Mouse (Mus musculus): ENCODE results near the gene Dnaaf1.

Gene Dnaaf1

DNA sequence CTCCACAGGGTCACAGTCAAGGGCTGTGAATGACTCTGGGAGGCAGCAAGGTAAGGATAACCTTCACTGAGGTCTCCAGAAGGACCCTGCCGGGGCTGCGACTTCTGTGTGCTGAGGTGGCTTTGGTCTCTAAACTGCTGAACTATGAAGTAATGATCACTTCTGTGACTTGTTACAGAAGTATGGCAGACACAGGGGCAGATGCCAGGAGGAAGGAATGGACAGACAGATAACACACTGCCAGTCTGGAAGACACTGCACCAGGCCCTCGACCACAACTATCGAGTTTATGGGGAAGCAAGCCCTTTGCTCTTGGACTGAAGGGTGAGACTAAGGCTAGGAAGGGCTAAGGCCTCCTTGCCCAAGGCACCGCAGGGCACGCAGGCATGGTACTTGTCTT, 3.9 kb upstream of the Dnaaf1 start:
- DNase-seq (ENCODE audit: extremely low spot score) = no peak

DNA sequence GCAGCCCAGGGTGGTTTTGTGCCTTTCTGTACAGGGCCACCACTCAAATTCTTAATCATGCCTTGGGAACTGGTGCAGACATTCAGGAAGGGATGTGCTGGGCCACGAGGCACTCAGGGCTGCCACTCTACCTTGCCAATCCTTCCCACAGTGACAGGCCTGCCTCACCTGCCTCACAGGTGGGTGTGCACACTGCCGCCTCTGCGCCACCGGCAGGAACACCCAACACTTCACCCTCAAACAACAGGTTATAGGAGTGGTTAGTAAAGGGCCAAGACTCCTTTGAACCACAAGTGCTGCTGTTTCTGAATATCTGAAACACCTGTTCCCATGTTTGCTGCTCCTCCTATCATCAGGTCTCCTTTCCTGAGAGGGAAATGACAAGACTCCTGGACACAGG, 2.6 kb upstream of the Dnaaf1 start:
- no peak for DNase-seq (ENCODE audit: extremely low spot score)

DNA sequence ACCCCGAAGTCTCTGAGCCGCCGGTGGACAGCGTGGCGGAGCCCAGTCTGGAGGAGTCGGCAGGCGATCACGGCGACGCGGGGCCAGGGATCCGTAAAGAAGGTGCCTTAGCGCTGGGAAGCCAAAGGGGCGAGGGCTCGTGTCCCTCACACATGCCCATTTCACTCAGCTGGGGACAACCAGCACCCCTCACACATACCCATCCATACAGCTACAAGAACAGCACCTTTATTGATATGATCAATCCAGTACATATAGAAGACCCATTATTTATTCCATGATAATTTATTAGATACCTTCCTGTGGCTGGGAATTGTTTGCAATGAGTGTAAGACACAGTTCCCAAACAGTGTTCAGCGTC, 311 bp downstream of the Dnaaf1 start:
- no peak for DNase-seq (ENCODE audit: extremely low spot score)

DNA sequence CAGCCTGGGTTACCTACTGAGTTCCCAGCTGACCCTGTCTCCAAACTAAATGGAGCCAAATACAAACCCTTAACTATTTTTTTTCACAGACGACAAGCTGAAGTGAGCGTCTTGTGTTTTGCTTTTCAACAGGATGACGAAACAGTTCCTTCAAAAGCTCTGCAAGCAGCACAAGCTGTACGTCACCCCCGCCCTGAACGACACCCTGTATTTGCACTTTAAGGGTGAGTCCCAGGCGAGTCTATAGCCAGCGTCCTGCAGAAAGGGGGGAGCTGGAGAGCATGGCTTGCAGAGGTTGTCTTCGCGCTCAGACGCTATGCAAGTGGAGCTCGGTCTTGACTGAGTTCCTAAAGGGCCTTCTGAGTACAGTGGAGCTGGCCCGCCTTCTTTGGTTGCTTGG, 4.1 kb downstream of the Dnaaf1 start:
- no peak for DNase-seq (ENCODE audit: extremely low spot score)

DNA sequence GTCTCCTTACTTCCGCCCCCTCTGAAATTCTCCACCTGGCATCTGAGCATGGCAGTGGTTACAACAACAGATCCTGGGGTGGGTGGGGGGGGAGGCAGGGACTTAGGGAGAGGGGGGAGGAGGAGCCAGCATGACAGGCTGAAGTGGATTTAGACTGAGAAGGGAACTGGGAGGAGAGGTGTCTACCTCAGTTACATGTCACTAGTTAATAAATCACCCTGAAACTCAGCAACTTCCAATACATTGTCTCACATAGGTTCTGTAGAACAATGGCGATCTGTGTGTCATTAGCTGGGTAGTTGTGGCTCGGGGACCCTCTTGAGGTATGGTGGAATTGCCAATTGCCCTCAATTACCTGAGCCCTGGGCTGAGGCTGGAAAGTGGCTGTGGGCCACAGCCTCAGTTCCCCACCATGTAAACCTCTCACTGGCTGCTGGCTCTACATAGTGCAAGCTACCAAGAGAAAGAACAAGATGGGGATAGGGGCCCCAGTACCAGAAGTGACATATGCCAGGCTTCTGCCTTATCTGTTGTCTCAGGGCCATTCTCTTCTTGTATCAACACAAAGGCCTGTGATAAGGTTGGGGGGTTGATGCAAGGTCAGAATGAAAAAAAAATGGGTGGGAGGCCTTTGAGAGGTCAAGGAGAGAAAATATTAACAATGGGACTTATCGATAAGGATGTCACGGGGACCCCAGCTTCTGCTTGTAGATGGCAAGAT, 5.6 kb downstream of the Dnaaf1 start:
- DNase-seq (ENCODE audit: extremely low spot score) = no peak

DNA sequence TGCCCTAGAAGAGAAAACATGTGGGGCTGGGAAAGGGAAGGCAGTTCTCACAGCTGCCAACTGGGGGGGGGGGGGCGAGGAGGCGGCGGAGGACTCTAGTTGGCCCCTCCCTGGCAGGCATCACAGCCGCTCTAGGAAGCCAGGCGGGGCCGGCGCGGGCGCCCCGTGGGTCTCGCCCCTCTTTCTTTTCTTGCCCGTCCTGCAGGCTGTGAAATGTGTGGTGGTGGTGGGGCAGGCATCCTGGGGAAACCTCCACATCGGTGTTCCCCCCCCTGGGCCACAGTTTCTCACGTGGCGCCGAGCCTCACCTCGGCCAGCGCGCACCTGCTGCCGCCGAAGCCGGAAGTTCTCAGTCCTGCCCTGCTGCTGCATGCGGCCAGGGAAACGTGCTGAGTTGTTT, 10.9 kb downstream of the Dnaaf1 start:
- no peak for DNase-seq (ENCODE audit: extremely low spot score)

DNA sequence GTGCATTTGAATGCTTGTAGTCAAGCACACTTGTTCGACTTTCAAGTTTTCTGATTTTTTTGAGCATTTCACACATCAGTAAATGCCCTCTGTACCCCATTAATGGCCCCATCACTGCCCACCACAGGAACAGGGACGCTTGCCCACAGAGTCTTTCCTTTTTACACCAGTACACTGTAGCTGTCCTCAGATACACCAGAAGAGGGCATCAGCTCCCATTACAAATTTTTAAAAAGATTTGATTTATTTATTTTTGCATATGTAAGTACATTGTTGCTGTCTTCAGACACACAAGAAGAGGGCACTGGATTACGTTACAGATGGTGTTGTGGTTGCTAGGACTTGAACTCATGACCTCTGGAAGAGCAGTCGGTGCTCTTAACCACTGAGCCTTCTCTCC, 13.3 kb downstream of the Dnaaf1 start:
- DNase-seq (ENCODE audit: extremely low spot score) = no peak

DNA sequence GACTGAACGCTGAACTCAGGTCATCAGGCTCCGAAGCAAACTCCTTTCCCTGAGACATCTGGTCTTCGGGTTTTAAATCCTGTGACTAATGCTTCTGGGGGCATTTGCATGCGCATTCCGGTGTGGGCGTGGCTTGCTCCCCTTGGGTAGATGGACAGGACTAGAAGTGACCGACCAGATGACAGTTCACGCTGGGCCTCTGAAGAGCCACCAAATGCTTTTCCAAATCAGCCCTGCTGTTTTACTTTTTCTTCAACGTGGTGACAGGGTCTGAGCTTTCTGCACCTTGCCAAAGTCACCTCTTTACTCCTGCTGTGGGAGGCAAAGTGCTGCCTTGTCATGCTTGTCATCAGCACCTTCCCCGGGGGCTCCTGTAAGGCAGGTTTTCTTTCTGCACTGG, 13.8 kb downstream of the Dnaaf1 start:
- DNase-seq (ENCODE audit: extremely low spot score) = no peak

DNA sequence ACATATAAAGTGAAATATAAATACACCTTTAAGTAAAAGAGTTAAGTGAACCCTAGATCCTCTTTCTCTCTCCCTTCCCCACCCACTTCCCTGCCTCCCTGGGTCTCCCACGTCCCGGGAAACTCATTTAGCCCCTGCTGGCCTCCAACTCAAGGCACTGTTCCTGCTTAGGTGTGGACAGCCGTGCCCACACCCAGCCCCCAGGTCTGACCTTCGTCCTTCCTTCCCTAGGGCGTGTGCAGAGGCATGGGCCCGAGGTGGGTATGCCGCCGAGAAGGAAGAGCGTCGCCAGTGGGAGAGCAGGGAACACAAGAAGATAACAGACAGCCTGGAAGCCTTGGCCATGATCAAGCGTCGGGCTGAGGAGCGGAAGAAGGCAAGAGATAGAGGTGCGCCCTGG, 15.3 kb downstream of the Dnaaf1 start:
- no peak for DNase-seq (ENCODE audit: extremely low spot score)

DNA sequence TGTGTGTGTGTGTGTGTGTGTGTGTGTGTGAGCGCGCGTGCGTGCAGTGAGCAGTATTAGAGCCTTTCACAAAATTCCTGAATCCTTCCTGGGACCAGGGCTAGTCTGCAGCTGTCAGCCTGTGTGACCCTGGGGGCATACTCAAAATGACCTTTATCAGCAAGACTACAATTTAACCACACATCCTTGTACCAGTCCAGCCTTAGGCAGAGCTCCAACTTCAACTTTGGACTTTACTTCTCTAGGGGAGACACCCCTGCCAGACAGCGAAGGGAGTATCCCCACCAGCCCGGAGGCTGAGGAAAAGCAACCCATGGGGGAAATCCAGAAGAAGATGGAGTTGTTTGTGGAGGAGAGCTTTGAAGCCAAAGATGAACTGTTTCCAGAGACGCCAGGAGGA, 16.4 kb downstream of the Dnaaf1 start:
- DNase-seq (ENCODE audit: extremely low spot score) = no peak

DNA sequence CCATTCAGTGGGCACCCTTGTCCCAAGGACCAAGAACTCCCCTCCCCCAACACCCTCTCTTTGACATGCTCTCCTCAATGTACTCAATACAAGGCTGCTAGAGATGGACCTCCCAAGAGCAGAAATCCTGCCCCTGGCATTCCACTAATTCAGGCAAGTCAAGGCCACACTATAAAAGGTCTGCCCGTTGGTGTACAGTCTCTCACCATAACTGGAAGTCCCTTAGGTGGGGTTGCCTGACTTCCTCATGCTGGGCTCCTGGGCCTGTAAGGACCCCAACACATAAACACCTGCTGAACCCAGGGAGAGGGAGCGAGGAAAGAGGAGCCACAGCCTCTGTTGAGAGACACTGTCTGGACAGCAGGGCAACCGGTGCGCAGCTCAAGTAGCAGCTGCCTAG, 28.7 kb downstream of the Dnaaf1 start:
- DNase-seq (ENCODE audit: extremely low spot score) = no peak

DNA sequence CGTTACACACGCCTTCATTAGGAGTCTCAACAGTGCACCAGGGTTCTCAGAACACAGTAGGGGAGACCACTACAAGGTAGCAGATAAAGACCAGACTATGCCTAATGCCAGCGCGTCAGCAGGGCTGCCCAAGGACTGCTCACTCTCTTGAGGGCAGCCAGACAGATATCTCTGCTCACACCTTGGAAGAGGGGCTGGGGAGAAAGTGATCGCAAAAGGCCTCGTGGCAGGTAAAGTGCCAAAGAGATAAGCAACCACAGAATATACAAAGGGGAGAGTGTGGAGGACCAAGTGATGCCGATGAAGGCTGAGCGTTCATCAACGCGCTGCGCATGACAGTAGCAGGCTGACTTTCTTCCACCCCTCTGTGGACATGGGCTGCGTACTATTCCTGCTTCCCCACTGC, 29.4 kb downstream of the Dnaaf1 start:
- DNase-seq (ENCODE audit: extremely low spot score) = no peak

DNA sequence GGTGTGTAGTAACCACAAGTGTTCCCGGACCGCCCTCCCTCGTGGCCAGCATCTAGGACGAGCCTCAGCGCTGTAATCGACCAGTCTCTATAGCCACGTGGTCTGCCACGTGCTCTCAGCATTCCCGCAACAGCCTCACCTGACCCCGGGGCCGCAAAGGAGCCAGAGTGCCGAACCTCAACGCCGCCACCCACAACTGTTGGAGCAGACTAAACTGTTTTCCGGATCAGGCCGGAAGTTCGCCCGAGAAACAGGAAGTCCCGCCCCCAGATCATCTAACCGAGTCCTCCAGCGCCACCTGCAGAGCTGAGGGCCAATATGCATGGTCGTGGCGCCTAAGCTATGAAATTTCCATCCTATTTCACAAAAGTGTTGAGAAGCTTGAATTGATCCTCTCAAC, 30.0 kb downstream of the Dnaaf1 start, which contains the start of gene Taf1c:
Taf1c (minus strand) TSS at position 227 of the 400 bp plus-strand sequence.
- peak; percentile 90 for DNase-seq (ENCODE audit: extremely low spot score)

DNA sequence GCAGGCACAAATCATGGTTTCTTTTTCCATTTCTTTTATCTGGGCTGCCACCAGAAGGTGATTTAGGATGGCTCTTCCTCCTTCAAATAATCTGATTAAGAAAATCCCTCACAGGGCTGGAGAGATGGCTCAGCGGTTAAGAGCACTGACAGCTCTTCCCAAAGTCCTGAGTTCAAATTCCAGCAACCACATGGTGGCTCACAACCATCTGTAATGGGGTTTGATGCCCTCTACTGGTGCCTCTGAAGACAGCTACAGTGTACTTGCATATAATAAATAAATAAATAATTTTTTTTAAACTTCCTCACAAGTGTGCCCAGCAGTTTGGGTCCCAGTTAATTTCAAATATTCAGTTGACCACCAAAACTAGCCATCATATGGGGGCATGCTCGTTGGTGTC, 31.2 kb downstream of the Dnaaf1 start:
- no peak for DNase-seq (ENCODE audit: extremely low spot score)

DNA sequence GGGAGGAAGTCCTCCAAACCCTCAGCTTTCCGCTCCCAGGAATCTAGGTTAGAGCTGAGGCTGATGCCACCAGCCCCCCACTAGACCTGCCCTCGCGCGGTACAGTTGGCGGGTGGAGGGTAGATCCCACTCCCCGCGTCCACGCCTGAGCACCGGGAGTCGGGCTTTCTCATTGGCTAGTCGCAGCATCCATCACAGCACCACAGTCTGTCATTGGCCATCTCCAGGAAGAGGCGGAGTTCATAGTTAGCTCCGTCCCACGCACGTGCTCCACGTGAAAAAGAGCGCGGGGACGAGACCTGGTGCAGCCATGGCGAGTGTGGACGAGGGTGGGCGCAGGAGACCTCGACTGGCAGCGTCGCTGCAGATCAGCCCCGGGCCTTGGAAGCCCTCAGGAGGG, 37.4 kb downstream of the Dnaaf1 start, which contains the start of gene Adad2:
Adad2 (plus strand) TSS at position 277 of the 400 bp plus-strand sequence.
- no peak for DNase-seq (ENCODE audit: extremely low spot score)

DNA sequence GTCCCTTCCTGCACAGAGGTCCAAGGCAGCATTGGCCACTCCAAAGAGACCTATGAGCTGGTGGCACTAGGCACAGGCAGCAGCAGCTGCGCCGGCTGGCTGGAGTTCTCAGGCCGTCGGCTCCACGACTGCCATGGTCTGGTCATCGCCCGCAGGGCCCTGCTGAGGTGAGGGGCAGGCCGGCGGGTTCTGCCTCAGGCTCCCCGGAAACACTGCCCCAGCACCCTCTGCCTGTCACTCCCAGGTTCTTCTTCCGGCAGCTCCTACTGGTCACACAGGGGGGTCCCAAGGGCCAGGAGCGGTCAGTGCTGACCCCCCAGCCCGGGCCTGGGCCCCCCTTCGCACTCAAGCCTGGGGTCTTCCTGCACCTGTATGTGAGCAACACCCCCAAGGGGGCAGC, 40.1 kb downstream of the Dnaaf1 start:
- no peak for DNase-seq (ENCODE audit: extremely low spot score)

DNA sequence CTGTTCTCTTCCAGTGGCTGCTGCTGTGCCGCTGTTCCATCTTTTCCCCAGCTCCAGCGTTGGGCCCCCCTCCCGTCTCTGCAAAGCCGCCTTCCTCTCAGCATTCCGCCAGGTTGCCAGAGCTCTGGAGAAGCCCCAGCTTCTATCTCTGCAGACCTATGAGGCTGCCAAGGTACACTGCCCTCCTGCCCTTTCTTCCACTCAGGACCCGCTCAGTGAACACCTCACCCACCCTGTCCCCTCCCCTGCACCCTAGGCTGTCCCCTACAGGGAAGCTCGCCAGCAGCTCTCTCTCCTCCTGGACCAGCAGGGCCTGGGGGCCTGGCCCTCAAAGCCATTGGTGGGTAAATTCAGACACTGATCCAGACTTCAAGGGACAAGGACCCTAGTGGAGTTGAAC, 41.3 kb downstream of the Dnaaf1 start:
- no peak for DNase-seq (ENCODE audit: extremely low spot score)

DNA sequence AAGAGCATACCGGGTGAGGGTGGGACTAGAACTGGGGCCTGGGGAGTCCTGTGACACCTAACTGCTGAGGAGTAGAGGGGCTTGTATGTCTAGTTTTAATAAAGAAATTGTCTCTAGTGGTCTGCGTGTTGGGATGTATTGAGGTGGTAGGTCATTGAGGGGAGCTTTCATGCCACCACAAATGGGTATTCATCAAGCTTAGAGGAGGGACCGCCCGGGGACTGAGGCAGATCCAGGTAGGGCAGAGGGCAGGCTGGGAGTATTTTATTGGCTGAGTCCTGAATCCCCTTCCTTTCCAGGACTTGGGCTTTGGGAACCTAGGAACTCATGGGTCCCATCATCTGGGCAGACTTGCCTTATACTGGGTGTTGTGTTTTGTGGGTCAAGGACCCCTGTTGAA, 41.8 kb downstream of the Dnaaf1 start:
- DNase-seq (ENCODE audit: extremely low spot score) = no peak

DNA sequence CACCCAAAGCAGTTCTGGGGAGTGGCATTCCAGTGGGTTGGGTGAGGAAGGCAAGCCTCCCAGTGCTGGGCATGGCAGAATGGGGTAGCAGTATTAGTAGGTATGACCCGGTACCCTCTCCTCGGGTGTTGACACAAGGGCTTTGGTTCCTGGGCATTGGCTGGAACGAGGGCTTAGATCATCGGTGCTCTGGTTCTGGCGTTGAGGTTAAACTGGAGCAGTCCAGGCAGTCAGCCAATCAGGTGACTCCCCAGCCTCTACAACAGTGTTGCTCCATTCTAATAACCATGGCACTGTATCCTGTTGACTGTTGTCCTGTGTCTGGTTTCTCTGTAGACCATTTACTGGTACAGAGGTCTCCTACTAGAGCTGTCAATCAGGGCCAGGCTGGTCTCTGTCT, 42.6 kb downstream of the Dnaaf1 start:
- no peak for DNase-seq (ENCODE audit: extremely low spot score)

DNA sequence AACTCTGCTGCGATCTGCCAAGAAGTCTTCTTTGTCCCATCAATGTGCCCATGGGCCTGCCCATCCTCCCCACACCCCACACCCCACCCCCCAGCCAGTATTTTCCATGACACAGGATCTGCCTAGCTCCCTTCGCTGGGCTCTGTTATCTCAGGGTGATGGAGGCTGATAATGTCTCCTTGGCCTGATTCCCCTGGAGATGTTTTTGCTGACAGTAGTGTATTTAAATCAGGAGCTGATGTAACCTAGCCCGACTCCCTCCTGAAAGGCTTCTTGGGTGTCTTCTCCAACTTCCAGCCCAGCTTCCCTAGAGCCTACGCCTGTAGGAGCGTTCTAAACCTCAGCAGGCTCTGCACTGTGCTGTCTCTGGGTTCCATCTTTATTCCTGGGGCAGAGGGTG, 43.9 kb downstream of the Dnaaf1 start:
- DNase-seq (ENCODE audit: extremely low spot score) = no peak

DNA sequence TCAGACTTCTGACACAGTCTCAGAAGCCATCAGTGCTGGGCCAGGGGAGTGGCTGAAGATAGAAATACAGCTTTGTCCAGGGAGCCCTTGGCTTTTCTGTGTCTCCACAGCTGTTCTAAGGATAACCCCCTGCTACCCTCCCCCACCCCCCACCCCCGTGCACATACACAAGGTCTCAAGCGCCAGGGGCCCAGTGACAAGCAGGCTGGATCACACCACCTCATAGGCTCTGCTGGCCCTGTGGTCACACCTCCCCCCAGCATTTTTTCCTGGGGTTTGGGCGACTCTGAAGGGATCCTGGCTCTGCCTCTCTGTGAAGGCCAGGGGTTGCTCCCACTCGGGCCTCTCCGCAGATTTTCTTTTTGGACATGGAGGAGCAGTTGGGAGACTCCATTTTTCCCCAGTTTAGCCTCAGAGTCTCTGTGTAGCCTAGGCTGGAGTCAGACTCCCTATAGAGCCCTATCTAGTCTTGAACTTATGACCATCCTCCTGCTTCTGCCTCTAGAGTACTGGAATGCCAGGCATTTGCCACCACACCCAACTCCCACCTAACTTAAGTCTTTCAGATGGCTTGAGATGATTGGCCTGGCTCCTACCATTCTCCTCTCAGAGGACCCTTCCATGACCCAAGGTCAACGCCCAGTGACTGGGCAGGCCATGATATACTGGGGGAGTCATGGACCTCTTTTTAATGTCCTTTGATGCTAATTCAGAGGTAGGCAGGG, 45.2 kb downstream of the Dnaaf1 start:
- no peak for DNase-seq (ENCODE audit: extremely low spot score)

DNA sequence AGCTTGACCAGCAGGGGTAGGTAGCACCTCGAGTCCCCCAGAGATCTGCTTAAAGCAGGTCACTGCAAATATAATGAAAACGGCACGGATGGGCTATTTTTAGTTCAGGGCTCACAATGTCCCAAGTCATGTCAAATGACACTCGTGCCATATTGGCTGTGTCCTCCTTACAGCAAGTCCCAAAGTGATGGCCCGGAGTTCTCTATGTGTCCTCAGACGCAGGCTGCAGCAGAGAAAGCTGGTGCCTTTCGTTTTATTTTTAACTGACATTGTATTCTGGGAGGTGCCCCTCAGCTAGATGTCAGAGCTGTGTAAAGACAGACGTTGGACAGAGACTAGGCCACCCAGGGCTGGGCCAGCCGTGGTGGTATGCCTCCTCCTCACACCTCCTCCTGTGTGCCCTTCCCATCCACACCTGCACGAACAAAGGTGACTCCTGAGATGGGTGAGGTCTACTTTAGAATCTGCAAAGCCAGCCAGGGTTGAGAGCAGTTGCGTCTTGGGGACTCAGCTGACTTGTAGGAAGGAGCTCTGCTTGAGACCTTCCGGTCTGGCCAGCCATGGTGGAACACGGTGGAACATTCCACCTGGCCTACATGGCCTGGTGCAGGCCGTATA, 45.9 kb downstream of the Dnaaf1 start:
- no peak for DNase-seq (ENCODE audit: extremely low spot score)

DNA sequence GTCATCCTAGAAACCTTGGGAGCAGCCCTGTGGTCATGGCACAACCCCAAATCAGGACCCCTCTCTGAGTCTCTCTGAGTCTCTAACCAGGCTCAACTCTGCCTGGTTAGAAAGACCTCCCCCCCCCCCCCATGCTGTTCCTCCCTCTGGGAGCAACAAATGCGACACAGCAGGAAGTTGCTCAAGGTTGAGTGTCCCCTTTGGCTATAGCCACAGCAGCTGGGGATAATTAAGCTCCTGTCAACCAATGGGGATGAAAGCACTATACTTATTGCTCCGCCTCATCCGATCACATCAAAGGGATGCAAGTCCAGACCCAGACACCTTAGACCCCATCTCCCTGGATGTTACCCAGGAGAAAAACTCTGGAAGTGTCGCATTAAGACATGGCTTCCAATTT, 47.5 kb downstream of the Dnaaf1 start:
- DNase-seq (ENCODE audit: extremely low spot score) = no peak
